Mouse (Mus musculus): Measurements from ENCODE around the gene Rtbdn.

DNA sequence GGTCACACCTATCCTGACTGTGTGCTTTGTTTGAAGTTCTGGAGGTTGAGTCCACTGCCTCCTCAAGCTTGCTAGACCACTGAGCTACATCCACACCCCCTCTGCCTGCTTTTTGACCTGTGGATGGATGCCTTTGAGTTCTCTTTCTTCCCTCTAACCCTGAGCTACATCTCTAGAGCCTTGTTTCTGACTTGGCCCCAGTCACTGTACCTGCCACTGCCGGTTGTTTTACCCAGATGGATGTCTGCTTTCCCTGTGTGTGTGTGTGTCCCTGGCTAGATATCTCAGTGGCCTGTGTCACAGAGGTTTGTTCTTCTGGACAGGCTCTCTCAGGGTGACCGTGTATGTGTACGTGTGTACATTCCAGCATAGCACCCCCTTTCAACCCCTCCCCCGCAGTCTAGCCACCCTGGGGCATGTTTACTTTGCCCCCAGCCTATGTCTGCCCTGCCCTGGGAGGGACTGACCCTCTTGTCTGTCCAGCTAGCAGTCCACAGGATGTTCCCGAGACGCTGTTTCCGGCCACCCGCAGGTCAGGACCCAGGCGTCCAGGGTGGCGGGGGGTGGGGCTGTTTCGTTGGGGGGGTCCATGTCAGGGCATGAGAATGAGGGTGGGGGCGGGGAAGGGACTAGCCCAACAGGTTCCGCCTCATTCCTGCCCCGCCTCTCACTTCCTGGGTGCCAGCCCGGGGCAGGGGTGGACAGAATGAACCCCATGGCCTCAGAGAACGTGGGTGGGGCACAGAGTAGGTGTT is 37.7 kb downstream of the Rtbdn start:
- TF ChIP-seq CTCF (IDR thresholded peaks at IDR 0.05; ENCODE audit: insufficient read depth, low read depth, low read length): no peak
- no peak for TF ChIP-seq POLR2A (IDR thresholded peaks at IDR 0.05; ENCODE audit: insufficient read depth, low read depth, low read length)

Data from olfactory bulb, adult 2 months (tissue).